Mouse (Mus musculus) limb, embryonic 11.5 days (tissue): ENCODE results near the gene Sptlc3. TPM values are rescaled to one million over a fixed set of nuclear protein-coding genes. Genes with fewer than 3 reads are reported as not detected.

Experiments used
- ATAC-seq: fragments of 200-750 bp; cut with Nextera tagmentation; 2 replicates; pipeline ENCODE4 v1.8.0; 2017; ENCODE audit warnings: low read depth; ENCODE audit not compliant: insufficient number of reproducible peaks, low FRiP score, low TSS enrichment
- DNase-seq: peaks from one replicate; pipeline ENCODE4 v3.0.0-alpha.2; 2015; ENCODE audit warnings: low spot score
- H3K27ac ChIP-seq: fragments of 300-500 bp; sonication (generic); replicated peaks from 2 replicates; pipeline ENCODE4 v1.5.1; 2014; ENCODE audit warnings: low read depth, mild to moderate bottlenecking, low read length
- H3K27me3 ChIP-seq: fragments of 300-500 bp; sonication (generic); 2 replicates; pipeline ENCODE4 v1.6.1; 2014; ENCODE audit warnings: mild to moderate bottlenecking, low read length, mixed read lengths; ENCODE audit not compliant: control insufficient read depth, insufficient read depth
- H3K36me3 ChIP-seq: fragments of 300-500 bp; sonication (generic); 2 replicates; pipeline ENCODE4 v1.6.1; 2014; ENCODE audit warnings: mild to moderate bottlenecking, low read length, moderate library complexity, mixed read lengths; ENCODE audit not compliant: control insufficient read depth, insufficient read depth
- H3K4me1 ChIP-seq: fragments of 300-500 bp; sonication (generic); 2 replicates; pipeline ENCODE4 v1.6.1; 2014; ENCODE audit warnings: low read length, mixed read lengths; ENCODE audit not compliant: control insufficient read depth, insufficient read depth
- H3K4me2 ChIP-seq: fragments of 300-500 bp; sonication (generic); 2 replicates; pipeline ENCODE4 v1.6.1; 2014; ENCODE audit warnings: low read depth, mild to moderate bottlenecking, moderate library complexity; ENCODE audit not compliant: severe bottlenecking
- H3K4me3 ChIP-seq: fragments of 300-500 bp; sonication (generic); 2 replicates; pipeline ENCODE4 v1.5.1; 2014; ENCODE audit warnings: low read depth, low read length
- H3K9ac ChIP-seq: fragments of 300-500 bp; sonication (generic); 2 replicates; pipeline ENCODE4 v1.6.1; 2014; ENCODE audit warnings: mild to moderate bottlenecking, low read length
- H3K9me3 ChIP-seq: fragments of 300-500 bp; sonication (generic); 2 replicates; pipeline ENCODE4 v1.6.1; 2016; ENCODE audit warnings: low read length; ENCODE audit not compliant: control insufficient read depth
- WGBS: fragments of 180-500 bp; shearing (Covaris S2); extraction: QIAGEN DNeasy Blood & Tissue Kit; methylation state at CpG from one replicate; pipeline ENCODE4 v1.1.7; 2014; 5-methylcytosine and 5-hydroxymethylcytosine counted together
- polyA plus RNA-seq: library from polyadenylated mRNA; unstranded; fragments of >200 nt; fragmentation: Nextera tagmentation; extraction: Ambion mirVana; gene quantifications from 2 replicates; pipeline ENCODE4 v1.2.1, GENCODE M21; 2014

Sptlc3 gene
- polyA plus RNA-seq = 0.69 and 1.0 TPM in 2 replicates

- 63% methylated on average over 5 of the region's 5 CpGs for WGBS
- H3K4me3 ChIP-seq = no peak within 1 kb of the TSS
- no peaks in the 10 kb centered on the region for H3K27me3 ChIP-seq
- H3K9me3 ChIP-seq = no peaks in the 10 kb centered on the region
- H3K27ac ChIP-seq = no peak within 1 kb of the TSS
- no peaks in the 10 kb centered on the region for H3K4me1 ChIP-seq
- no peaks in the 10 kb centered on the region for H3K36me3 ChIP-seq
- ATAC-seq (no peak), DNase-seq (no peak)
- no peak within 1 kb of the TSS for H3K4me2 ChIP-seq
- H3K9ac ChIP-seq = no peak within 1 kb of the TSS
These were observed at the start of gene Sptlc3 for GRCm38 (mm10) chr2:139493836-139494235. TSS of gene Sptlc3 (plus strand) at chr2:139493913.

GRCm38 (mm10) chr2:139467726-139468125, 26.0 kb upstream of the Sptlc3 start:
- no peak overlapping the region for H3K9ac ChIP-seq
- H3K9me3 ChIP-seq = no peaks in the 10 kb centered on the region
- no peak overlapping the region for H3K4me3 ChIP-seq
- ATAC-seq (no peak), DNase-seq (no peak)
- WGBS = 75% methylated on average over 4 of the region's 4 CpGs
- H3K27me3 ChIP-seq = no peaks in the 10 kb centered on the region
- H3K36me3 ChIP-seq = no peaks in the 10 kb centered on the region
- no peak overlapping the region for H3K4me2 ChIP-seq
- H3K27ac ChIP-seq = no peak overlapping the region
- H3K4me1 ChIP-seq = no peaks in the 10 kb centered on the region

- H3K4me2 ChIP-seq = no peak overlapping the region
- no peaks in the 10 kb centered on the region for H3K4me1 ChIP-seq
- 76% methylated on average over 5 of the region's 5 CpGs for WGBS
- no peak for ATAC-seq
- H3K27ac ChIP-seq = no peak overlapping the region
- no peaks in the 10 kb centered on the region for H3K27me3 ChIP-seq
- no peaks in the 10 kb centered on the region for H3K36me3 ChIP-seq
- DNase-seq = no peak
- H3K9ac ChIP-seq = no peak overlapping the region
- H3K4me3 ChIP-seq = no peak overlapping the region
- no peaks in the 10 kb centered on the region for H3K9me3 ChIP-seq
These were observed 5.0 kb upstream of the Sptlc3 start for GRCm38 (mm10) chr2:139488708-139489107.

GRCm38 (mm10) chr2:139494629-139495028, 916 bp downstream of the Sptlc3 start:
- no peak overlapping the region for H3K4me3 ChIP-seq
- no peak for ATAC-seq

GRCm38 (mm10) chr2:139561966-139562505, 68.3 kb downstream of the Sptlc3 start:
- 89% methylated on average over 5 of the region's 5 CpGs for WGBS

More at GRCm38 (mm10) chr2:139494629-139495028, 916 bp downstream of the Sptlc3 start:
- Histone ChIP-seq H3K4me2 (no peak overlapping the region), H3K9me3 (no peaks in the 10 kb centered on the region), H3K27ac (no peak overlapping the region), H3K9ac (no peak overlapping the region), H3K27me3 (no peaks in the 10 kb centered on the region), H3K4me1 (no peaks in the 10 kb centered on the region), H3K36me3 (no peaks in the 10 kb centered on the region)
- no peak for DNase-seq
- 24% methylated on average over 5 of the region's 5 CpGs for WGBS

GRCm38 (mm10) chr2:139579280-139579679, 85.6 kb downstream of the Sptlc3 start:
- WGBS = 8% methylated on average over 3 of the region's 3 CpGs
- H3K36me3 ChIP-seq = no peaks in the 10 kb centered on the region
- H3K27me3 ChIP-seq = no peaks in the 10 kb centered on the region
- ATAC-seq (no peak), DNase-seq (no peak)
- H3K9me3 ChIP-seq = no peaks in the 10 kb centered on the region
- no peak overlapping the region for H3K9ac ChIP-seq
- H3K4me3 ChIP-seq = no peak overlapping the region
- H3K4me1 ChIP-seq = no peaks in the 10 kb centered on the region
- no peak overlapping the region for H3K4me2 ChIP-seq
- no peak overlapping the region for H3K27ac ChIP-seq

More at GRCm38 (mm10) chr2:139561966-139562505, 68.3 kb downstream of the Sptlc3 start:
- Histone ChIP-seq H3K4me3 (no peak overlapping the region), H3K4me2 (no peak overlapping the region), H3K27ac (no peak overlapping the region), H3K36me3 (no peaks in the 10 kb centered on the region), H3K4me1 (no peaks in the 10 kb centered on the region), H3K9me3 (no peaks in the 10 kb centered on the region), H3K27me3 (no peaks in the 10 kb centered on the region), H3K9ac (no peak overlapping the region)
- DNase-seq (no peak), ATAC-seq (no peak)

- DNase-seq = no peak
These were observed 89.1 kb downstream of the Sptlc3 start for GRCm38 (mm10) chr2:139582766-139583165.

GRCm38 (mm10) chr2:139587660-139588200, 94.0 kb downstream of the Sptlc3 start:
- Histone ChIP-seq H3K27me3 (no peaks in the 10 kb centered on the region), H3K4me1 (peaks cover 6% of the 10 kb centered on the region; the same call in 1 of the 2 replicates), H3K9me3 (no peaks in the 10 kb centered on the region), H3K36me3 (no peaks in the 10 kb centered on the region), H3K9ac (no peak overlapping the region), H3K4me3 (no peak overlapping the region), H3K27ac (no peak overlapping the region), H3K4me2 (no peak overlapping the region)
- DNase-seq = no peak
- no peak for ATAC-seq
- WGBS = 76% methylated on average over 2 of the region's 2 CpGs

More at GRCm38 (mm10) chr2:139582766-139583165, 89.1 kb downstream of the Sptlc3 start:
- peaks cover 6% of the 10 kb centered on the region; the same call in 1 of the 2 replicates for H3K4me1 ChIP-seq
- H3K4me2 ChIP-seq = no peak overlapping the region
- no peaks in the 10 kb centered on the region for H3K36me3 ChIP-seq
- H3K9ac ChIP-seq = no peak overlapping the region
- no peak overlapping the region for H3K4me3 ChIP-seq
- no peak for ATAC-seq
- WGBS = 37% methylated on average over 6 of the region's 6 CpGs
- no peaks in the 10 kb centered on the region for H3K27me3 ChIP-seq
- no peak overlapping the region for H3K27ac ChIP-seq
- H3K9me3 ChIP-seq = no peaks in the 10 kb centered on the region
